In the genomic region with DNA sequence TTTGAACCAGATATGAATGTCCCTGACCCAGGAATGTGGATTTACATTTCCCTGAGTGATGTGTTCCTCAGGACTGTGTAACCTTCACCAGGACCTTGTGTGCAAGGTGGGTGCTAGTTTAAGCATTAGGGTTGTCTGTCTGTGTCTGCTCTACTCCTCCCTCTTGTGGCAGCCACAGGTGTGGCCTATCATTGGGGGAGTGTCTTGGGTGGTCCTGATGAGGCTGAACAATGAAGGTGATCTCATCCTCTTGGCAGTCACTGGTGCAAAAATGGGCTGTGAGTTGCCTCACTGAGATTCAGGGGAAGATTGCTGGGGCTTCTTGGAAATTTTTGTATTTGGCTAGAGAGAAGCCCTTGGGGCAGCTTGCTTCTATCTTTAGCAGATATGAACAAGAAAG, we compare ENCODE assay signal across 8 mouse cellular contexts.
DNase-seq lines count a peak whose midpoint lies in the region; ATAC-seq and TF ChIP-seq lines count a peak whose summit lies in the region.

No protein-coding gene starts in this region.

- no peaks in the 10 kb centered on the region for H3K9me3 ChIP-seq in lung, postnatal 0 days (ENCODE audit: low read length)

- H3K4me3 ChIP-seq in lung, postnatal 0 days (ENCODE audit: low read depth, low read length) = no peak overlapping the region

- H3K9ac ChIP-seq in lung, postnatal 0 days (replicated peaks; ENCODE audit: low read depth) = no peak overlapping the region

- H3K27me3 ChIP-seq in lung, postnatal 0 days (replicated peaks; ENCODE audit: insufficient read depth, low read length) = no peaks in the 10 kb centered on the region

- ATAC-seq in lung, postnatal 0 days = no peak

- H3K36me3 ChIP-seq in lung, postnatal 0 days (ENCODE audit: insufficient read depth, low read length) = no peaks in the 10 kb centered on the region

- no peak overlapping the region for H3K4me2 ChIP-seq in lung, postnatal 0 days (replicated peaks; ENCODE audit: low read depth, low read length)

- peak; percentile 29 for DNase-seq in gastrocnemius, adult 18-20 months (ENCODE audit: low spot score)
- no peak for DNase-seq in gastrocnemius, postnatal 4 days (ENCODE audit: low spot score in 2 of 2)
- peak; percentile 7 for DNase-seq in lung, postnatal 0 days (ENCODE audit: low spot score)
- no peak for DNase-seq in lung, postnatal 4 days
- peak; percentile 19 for DNase-seq in gastrocnemius, postnatal 25 days
- peak; percentile 53 for DNase-seq in thymus, postnatal 25 days
- DNase-seq in spleen, postnatal 14 days (ENCODE audit: low spot score in 2 of 2) = no peak
- no peak for DNase-seq in natural killer cell, adult 2 months (ENCODE audit: low spot score in 2 of 2)

- TF ChIP-seq CTCF in lung, postnatal 0 days (IDR thresholded peaks at IDR 0.05) = peak; percentile 52

- no peaks in the 10 kb centered on the region for H3K4me1 ChIP-seq in lung, postnatal 0 days (ENCODE audit: insufficient read depth, low read depth, low read length)

- TF ChIP-seq EP300 in lung, postnatal 0 days (IDR thresholded peaks at IDR 0.05) = no peak

- H3K27ac ChIP-seq in lung, postnatal 0 days (ENCODE audit: low read length) = no peak overlapping the region

Comparison
In these comparisons a context has a peak if more than half of its experiments do, and no peak if none do; other contexts are left out.
1. DNase-seq: peak in gastrocnemius, adult 18-20 months (single experiment), lung, postnatal 0 days (single experiment), gastrocnemius, postnatal 25 days (single experiment) and thymus, postnatal 25 days (single experiment); none in gastrocnemius, postnatal 4 days (0 of 2), lung, postnatal 4 days (0 of 2), spleen, postnatal 14 days (0 of 2) and natural killer cell, adult 2 months (0 of 2).